Mouse (Mus musculus) stomach, postnatal 0 days (tissue): Measurements from ENCODE around the gene Pik3r2. TPM values are rescaled to one million over a fixed set of nuclear protein-coding genes. Genes with fewer than 3 reads are reported as not detected.
A peak's percentile ranks its signal among the peaks of the same experiment; 100 is the strongest.

Source experiments
- ATAC-seq: fragments of 200-750 bp; cut with Nextera tagmentation; 2 replicates; pipeline ENCODE4 v1.8.0; 2017; ENCODE audit not compliant: low FRiP score, low TSS enrichment
- DNase-seq: peaks from one replicate; pipeline ENCODE4 v3.0.0-alpha.2; 2016; ENCODE audit warnings: low spot score
- H3K27ac ChIP-seq: fragments of 300-500 bp; sonication (generic); replicated peaks from 2 replicates; pipeline ENCODE4 v1.5.1; 2014; ENCODE audit warnings: mild to moderate bottlenecking, control low read depth
- H3K27me3 ChIP-seq: fragments of 300-500 bp; sonication (generic); 2 replicates; pipeline ENCODE4 v1.6.1; 2014; ENCODE audit warnings: low read length; ENCODE audit not compliant: control insufficient read depth, insufficient read depth
- H3K36me3 ChIP-seq: fragments of 300-500 bp; sonication (generic); 2 replicates; pipeline ENCODE4 v1.6.1; 2014; ENCODE audit warnings: low read length, mixed read lengths; ENCODE audit not compliant: control insufficient read depth, insufficient read depth
- H3K4me1 ChIP-seq: fragments of 300-500 bp; sonication (generic); replicated peaks from 2 replicates; pipeline ENCODE4 v1.6.1; 2014; ENCODE audit warnings: antibody characterized with exemption; ENCODE audit not compliant: control insufficient read depth, insufficient read depth
- H3K4me2 ChIP-seq: fragments of 300-500 bp; sonication (generic); replicated peaks from 2 replicates; pipeline ENCODE4 v1.6.1; 2014; ENCODE audit warnings: low read depth, mild to moderate bottlenecking, control low read depth, moderate library complexity
- H3K4me3 ChIP-seq: fragments of 300-500 bp; sonication (generic); 2 replicates; pipeline ENCODE4 v1.5.1; 2014; ENCODE audit warnings: low read depth, low read length, control low read depth
- H3K9ac ChIP-seq: fragments of 300-500 bp; sonication (generic); 2 replicates; pipeline ENCODE4 v1.6.1; 2014; ENCODE audit warnings: mild to moderate bottlenecking, low read length, control low read depth, mixed read lengths
- H3K9me3 ChIP-seq: fragments of 300-500 bp; sonication (generic); 2 replicates; pipeline ENCODE4 v1.6.1; 2016; ENCODE audit warnings: low read length; ENCODE audit not compliant: control insufficient read depth
- CTCF ChIP-seq: IDR thresholded peaks from 2 replicates; pipeline ENCODE4 v1.5.1; 2016; ENCODE audit warnings: antibody characterized with exemption, low read depth, mild to moderate bottlenecking, moderate library complexity
- EP300 ChIP-seq: optimal IDR thresholded peaks from 2 replicates; pipeline ENCODE3; 2016; ENCODE audit warnings: antibody characterized with exemption
- WGBS: fragments of 180-500 bp; shearing (Covaris S2); extraction: QIAGEN DNeasy Blood & Tissue Kit; methylation state at CpG from one replicate; pipeline ENCODE4 v1.1.7; 2014; 5-methylcytosine and 5-hydroxymethylcytosine counted together
- polyA plus RNA-seq: library from polyadenylated mRNA; unstranded; fragments of >200 nt; fragmentation: Nextera tagmentation; extraction: Ambion mirVana; gene quantifications from 2 replicates; pipeline ENCODE4 v1.2.1, GENCODE M21; 2015

The Pik3r2 gene
- polyA plus RNA-seq, 1 experiment from 2014 or later: 36.8 TPM

- Histone ChIP-seq H3K27me3 (no peaks in the 10 kb centered on the region), H3K9me3 (no peaks in the 10 kb centered on the region), H3K36me3 (no peaks in the 10 kb centered on the region; the same call in 1 of the 2 replicates), H3K27ac (peak overlapping the region; percentile 75), H3K4me1 (peaks cover 7% of the 10 kb centered on the region; the same call in 1 of the 2 replicates), H3K4me3 (peak overlapping the region; percentile 72), H3K4me2 (peak overlapping the region; percentile 96), H3K9ac (peak overlapping the region; percentile 83)
- TF ChIP-seq CTCF (no peak), EP300 (no peak)
- 9% methylated on average over 50 of the region's 50 CpGs for WGBS
- peak; percentile 72 for DNase-seq
- ATAC-seq: peak; percentile 32
Observed at GRCm38 (mm10) chr8:70754871-70755660, 21.4 kb downstream of the Pik3r2 start.

GRCm38 (mm10) chr8:70754043-70754870 lies 22.3 kb downstream of the Pik3r2 start, which contains the start of gene Rab3a:
Rab3a (plus strand) TSS chr8:70754679.
- peak; percentile 98 for DNase-seq
- peak within 1 kb of the TSS; percentile 83 for H3K9ac ChIP-seq
- no peaks in the 10 kb centered on the region for H3K27me3 ChIP-seq
- no peak; the same call in 1 of the 2 replicates for TF ChIP-seq CTCF
- TF ChIP-seq EP300: no peak
- no peaks in the 10 kb centered on the region; the same call in 1 of the 2 replicates for H3K36me3 ChIP-seq
- 8% methylated on average over 37 of the region's 37 CpGs for WGBS
- H3K9me3 ChIP-seq: no peaks in the 10 kb centered on the region
- H3K27ac ChIP-seq: peak within 1 kb of the TSS; percentile 91
- peak within 1 kb of the TSS; percentile 72 for H3K4me3 ChIP-seq
- peak; percentile 95 for ATAC-seq
- peaks cover 4% of the 10 kb centered on the region; the same call in 1 of the 2 replicates for H3K4me1 ChIP-seq
- H3K4me2 ChIP-seq: peak within 1 kb of the TSS; percentile 96

GRCm38 (mm10) chr8:70753151-70753550 lies 23.4 kb downstream of the Pik3r2 start:
- peak; percentile 79 for DNase-seq
- no peaks in the 10 kb centered on the region for H3K9me3 ChIP-seq
- no peak for ATAC-seq
- no peaks in the 10 kb centered on the region for H3K27me3 ChIP-seq
- H3K4me3 ChIP-seq: no peak overlapping the region; the same call in 1 of the 2 replicates
- H3K4me2 ChIP-seq: peak overlapping the region; percentile 37
- no peak; the same call in 1 of the 2 replicates for TF ChIP-seq CTCF
- TF ChIP-seq EP300: no peak
- H3K4me1 ChIP-seq: peaks cover 2% of the 10 kb centered on the region; the same call in 1 of the 2 replicates
- whole genome bisulfite sequencing: 18% methylated on average over 21 of the region's 21 CpGs
- H3K36me3 ChIP-seq: no peaks in the 10 kb centered on the region; the same call in 1 of the 2 replicates
- peak overlapping the region; percentile 91 for H3K27ac ChIP-seq
- H3K9ac ChIP-seq: peak overlapping the region; percentile 41

GRCm38 (mm10) chr8:70752000-70752764 lies 24.3 kb downstream of the Pik3r2 start:
- Histone ChIP-seq H3K4me2 (no peak overlapping the region), H3K4me1 (peaks cover 2% of the 10 kb centered on the region; the same call in 1 of the 2 replicates)
- 21% methylated on average over 11 of the region's 11 CpGs for WGBS

GRCm38 (mm10) chr8:70750128-70750680 lies 26.3 kb downstream of the Pik3r2 start:
- 78% methylated on average over 13 of the region's 13 CpGs for WGBS

More at GRCm38 (mm10) chr8:70752000-70752764, 24.3 kb downstream of the Pik3r2 start:
- H3K27ac ChIP-seq: peak overlapping the region; percentile 91
- peak overlapping the region; percentile 41; the same call in 1 of the 2 replicates for H3K9ac ChIP-seq
- TF ChIP-seq CTCF: peak; percentile 82
- TF ChIP-seq EP300: no peak
- ATAC-seq (peak; percentile 35), DNase-seq (peak; percentile 81)
- H3K4me3 ChIP-seq: no peak overlapping the region; the same call in 1 of the 2 replicates
- no peaks in the 10 kb centered on the region for H3K9me3 ChIP-seq
- H3K36me3 ChIP-seq: no peaks in the 10 kb centered on the region; the same call in 1 of the 2 replicates
- no peaks in the 10 kb centered on the region for H3K27me3 ChIP-seq

More at GRCm38 (mm10) chr8:70750128-70750680, 26.3 kb downstream of the Pik3r2 start:
- Histone ChIP-seq H3K9ac (no peak overlapping the region), H3K4me3 (no peak overlapping the region), H3K27ac (no peak overlapping the region), H3K9me3 (no peaks in the 10 kb centered on the region), H3K4me1 (peaks cover 2% of the 10 kb centered on the region; the same call in 1 of the 2 replicates), H3K36me3 (no peaks in the 10 kb centered on the region), H3K4me2 (no peak overlapping the region), H3K27me3 (no peaks in the 10 kb centered on the region)
- TF ChIP-seq EP300 (no peak), CTCF (no peak)
- ATAC-seq (no peak), DNase-seq (peak; percentile 11)
